Comparison of ENCODE assay signal across 9 mouse cellular contexts in the genomic region with DNA sequence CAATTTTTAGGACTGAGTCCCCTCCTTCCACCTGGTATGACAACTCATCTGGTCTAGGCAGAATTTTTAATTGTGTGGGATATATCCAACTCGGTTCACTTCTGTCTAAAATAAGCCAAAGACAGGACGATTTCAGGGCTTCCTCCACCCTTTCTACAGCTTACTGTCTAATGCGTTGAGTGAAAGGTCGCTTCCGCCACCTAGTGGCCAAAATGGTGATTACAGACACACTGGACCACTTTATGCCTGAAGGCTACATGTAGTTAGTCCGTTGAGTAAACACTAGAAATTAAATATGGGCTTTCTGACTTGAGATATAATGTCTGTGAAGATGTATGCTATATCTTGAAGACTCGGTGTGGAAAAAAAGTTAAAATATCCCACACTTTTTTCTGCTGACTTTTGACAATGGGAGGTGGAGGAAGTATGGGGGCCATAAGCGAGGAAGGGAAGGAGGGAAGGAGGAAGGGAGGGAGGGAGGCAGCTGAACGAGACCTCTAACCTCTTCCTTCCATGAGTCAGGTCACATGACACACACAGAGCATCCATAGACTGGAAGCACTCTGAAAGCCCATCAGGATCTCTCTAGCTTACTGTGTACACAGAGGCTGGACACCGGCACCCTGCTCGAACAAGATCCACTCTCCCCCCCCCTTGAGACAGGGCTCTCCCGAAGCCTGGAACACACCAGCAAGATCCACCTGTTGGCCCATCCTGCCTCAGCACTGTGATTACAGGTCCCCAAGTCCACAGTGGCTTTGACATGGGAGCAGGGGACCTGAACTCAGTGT. TPM values are rescaled to one million over a fixed set of nuclear protein-coding genes. Genes with fewer than 3 reads are reported as not detected.
DNase-seq lines count a peak whose midpoint lies in the region; ATAC-seq and TF ChIP-seq lines count a peak whose summit lies in the region.
"Had no signal": no experiment of that assay in that cellular context is flagged by ENCODE, and none has a peak within 500 bp of the region (broad histone marks: within the 10 kb centered on the region; RNA-seq: fewer than 3 reads in every experiment).

No protein-coding gene starts in this region.

- WGBS in liver, postnatal 0 days (ENCODE audit: insufficient replicate concordance), result 28% methylated on average over 12 of the region's 12 CpGs
- WGBS in neural tube, embryonic 14.5 days, result 31% methylated on average over 12 of the region's 12 CpGs

- no peaks in the 10 kb centered on the region for H3K9me3 ChIP-seq in liver, postnatal 0 days (ENCODE audit: low read length)
- no peaks in the 10 kb centered on the region for H3K9me3 ChIP-seq in neural tube, embryonic 14.5 days (ENCODE audit: control insufficient read depth, low read length)

- no peak for TF ChIP-seq CTCF in bone marrow macrophage, adult 2 months (IDR thresholded peaks at IDR 0.05; ENCODE audit: low read depth, low read length)
- TF ChIP-seq CTCF in liver, postnatal 0 days (IDR thresholded peaks at IDR 0.05; ENCODE audit: low read depth), result peak; percentile 97

- no peak overlapping the region for H3K4me3 ChIP-seq in bone marrow macrophage, adult 2 months (ENCODE audit: insufficient read depth, low read length)
- no peak overlapping the region for H3K4me3 ChIP-seq in liver, postnatal 0 days (ENCODE audit: low read depth, low read length)
- no peak overlapping the region for H3K4me3 ChIP-seq in neural tube, embryonic 14.5 days (ENCODE audit: low read depth, low read length)
- H3K4me3 ChIP-seq: embryonic facial prominence, embryonic 13.5 days had no signal

- 0 out of 2 replicates have a peak, but pooled peaks have one; percentile 68 for ATAC-seq in erythroid progenitor cell, adult 5-6 weeks (replicated peaks; ENCODE audit: low FRiP score, poor library complexity, severe bottlenecking)
- peak; percentile 71 for ATAC-seq in liver, postnatal 0 days
- ATAC-seq in neural tube, embryonic 14.5 days (ENCODE audit: low read depth), result peak; percentile 77

- H3K36me3 ChIP-seq in liver, postnatal 0 days (replicated peaks; ENCODE audit: insufficient read depth, low read length), result peaks cover 16% of the 10 kb centered on the region
- no peaks in the 10 kb centered on the region for H3K36me3 ChIP-seq in neural tube, embryonic 14.5 days (ENCODE audit: control insufficient read depth, insufficient read depth, low read length)

- H3K27ac ChIP-seq in bone marrow macrophage, adult 2 months (ENCODE audit: insufficient read depth, low read depth, low read length), result peak overlapping the region; percentile 55
- no peak overlapping the region for H3K27ac ChIP-seq in liver, postnatal 0 days (ENCODE audit: low read depth)
- H3K27ac ChIP-seq in neural tube, embryonic 14.5 days (ENCODE audit: low read depth, low read length), result no peak overlapping the region
- H3K27ac ChIP-seq: embryonic facial prominence, embryonic 13.5 days had no signal

- no peak overlapping the region for H3K4me2 ChIP-seq in liver, postnatal 0 days (ENCODE audit: low read depth, low read length)
- H3K4me2 ChIP-seq in neural tube, embryonic 14.5 days (ENCODE audit: low read depth, low read length), result no peak overlapping the region
- H3K4me2 ChIP-seq: embryonic facial prominence, embryonic 13.5 days had no signal

- no peak for TF ChIP-seq POLR2A in bone marrow macrophage, adult 2 months (IDR thresholded peaks at IDR 0.05; ENCODE audit: borderline replicate concordance, low read depth, low read length)

- H3K27me3 ChIP-seq in liver, postnatal 0 days (ENCODE audit: insufficient read depth, low read length), result no peaks in the 10 kb centered on the region
- no peaks in the 10 kb centered on the region for H3K27me3 ChIP-seq in neural tube, embryonic 14.5 days (ENCODE audit: control insufficient read depth, insufficient read depth, low read length)
- H3K27me3 ChIP-seq: embryonic facial prominence, embryonic 13.5 days had no signal

- no peak overlapping the region for H3K9ac ChIP-seq in liver, postnatal 0 days (replicated peaks)
- H3K9ac ChIP-seq in neural tube, embryonic 14.5 days (replicated peaks; ENCODE audit: low read depth, low read length), result no peak overlapping the region
- H3K9ac ChIP-seq: embryonic facial prominence, embryonic 13.5 days had no signal

- DNase-seq in CD4-positive helper T cell, adult 2 months (ENCODE audit: low read depth, low spot score), result peak; percentile 76
- peak; percentile 88 to 95 for DNase-seq in heart, postnatal 10 days
- DNase-seq in kidney, postnatal 4 days, result peak; percentile 92 to 93
- peak; percentile 89 for DNase-seq in liver, postnatal 0 days
- DNase-seq in testis, postnatal 14 days (ENCODE audit: low spot score), result peak; percentile 71

- intact Hi-C loops in heart, postnatal 10 days (cut with DNase I), result loop anchor here (1.0 to 2.0 kb wide), 3 partner anchors 108 to 447 kb away; no protein-coding TSS in a partner anchor

- TF ChIP-seq EP300 in liver, postnatal 0 days (IDR thresholded peaks at IDR 0.05; ENCODE audit: low read depth), result no peak

- peaks cover 37% of the 10 kb centered on the region for H3K4me1 ChIP-seq in bone marrow macrophage, adult 2 months (ENCODE audit: control insufficient read depth, insufficient read depth, low read length)
- H3K4me1 ChIP-seq in liver, postnatal 0 days (ENCODE audit: insufficient read depth), result no peaks in the 10 kb centered on the region
- 0 out of 2 replicates have a peak, but pooled peaks cover 3% of the 10 kb centered on the region for H3K4me1 ChIP-seq in neural tube, embryonic 14.5 days (ENCODE audit: control insufficient read depth, insufficient read depth, low read length)

RNA-seq across cellular contexts. Expression of a gene that starts 20.6 kb away (rescaled TPM):
- polyA plus RNA-seq in bone marrow macrophage, adult 2 months (2012; ENCODE audit: insufficient read depth, insufficient read length, missing spikeins), result 4.6 and 6.8 TPM in 2 replicates
- total RNA-seq in erythroid progenitor cell, adult 5-6 weeks (2015; ENCODE audit: low replicate concordance), result 1.1 and 1.7 TPM in 2 replicates
- 1.0 and 1.6 TPM in 2 replicates for total RNA-seq in erythroid progenitor cell, adult 5-6 weeks (2017; ENCODE audit: low replicate concordance)
- total RNA-seq in heart, postnatal 10 days (2021), result under 1 TPM; 0.05 to 0.40 TPM
- 0.12 and 0.13 TPM in 2 replicates for polyA plus RNA-seq in liver, postnatal 0 days (2015; fragmentation: Nextera tagmentation; extraction: Ambion mirVana)
- polyA plus RNA-seq in neural tube, embryonic 14.5 days (2014; fragmentation: Nextera tagmentation; extraction: Ambion mirVana), result 38.5 and 53.5 TPM in 2 replicates

RNA-seq across cellular contexts. Expression of a gene that starts 37.8 kb away (rescaled TPM):
- polyA plus RNA-seq in bone marrow macrophage, adult 2 months (2012; ENCODE audit: insufficient read depth, insufficient read length, missing spikeins), result 67.7 and 73.9 TPM in 2 replicates
- total RNA-seq in erythroid progenitor cell, adult 5-6 weeks (2015; ENCODE audit: low replicate concordance), result 83.4 and 100 TPM in 2 replicates
- total RNA-seq in erythroid progenitor cell, adult 5-6 weeks (2017; ENCODE audit: low replicate concordance), result 98.9 and 131 TPM in 2 replicates
- total RNA-seq in heart, postnatal 10 days (2021), result 1 to 10 TPM; 4.6 to 4.9 TPM
- 10.5 and 12.9 TPM in 2 replicates for polyA plus RNA-seq in liver, postnatal 0 days (2015; fragmentation: Nextera tagmentation; extraction: Ambion mirVana)
- 3.6 and 5.9 TPM in 2 replicates for polyA plus RNA-seq in neural tube, embryonic 14.5 days (2014; fragmentation: Nextera tagmentation; extraction: Ambion mirVana)
